Mouse (Mus musculus) intestine, postnatal 0 days (tissue): ENCODE data around the gene Tll2. TPM values are rescaled to one million over a fixed set of nuclear protein-coding genes. Genes with fewer than 3 reads are reported as not detected.

Source experiments
- ATAC-seq: fragments of 200-750 bp; cut with Nextera tagmentation; 2 replicates; pipeline ENCODE4 v1.8.0; 2017; ENCODE audit warnings: mild to moderate bottlenecking, moderate TSS enrichment, moderate library complexity
- H3K27ac ChIP-seq: fragments of 300-500 bp; sonication (generic); 2 replicates; pipeline ENCODE4 v1.5.1; 2014; ENCODE audit warnings: mild to moderate bottlenecking, low read depth, low read length, moderate library complexity
- H3K27me3 ChIP-seq: fragments of 300-500 bp; sonication (generic); replicated peaks from 2 replicates; pipeline ENCODE4 v1.6.1; 2014; ENCODE audit warnings: low read length, mixed read lengths; ENCODE audit not compliant: control insufficient read depth, insufficient read depth
- H3K36me3 ChIP-seq: fragments of 300-500 bp; sonication (generic); 2 replicates; pipeline ENCODE4 v1.6.1; 2014; ENCODE audit warnings: mild to moderate bottlenecking, moderate library complexity; ENCODE audit not compliant: control insufficient read depth, insufficient read depth
- H3K4me1 ChIP-seq: fragments of 300-500 bp; sonication (generic); replicated peaks from 2 replicates; pipeline ENCODE4 v1.6.1; 2014; ENCODE audit warnings: antibody characterized with exemption, low read length, mixed read lengths; ENCODE audit not compliant: control insufficient read depth, insufficient read depth
- H3K4me2 ChIP-seq: fragments of 300-500 bp; sonication (generic); replicated peaks from 2 replicates; pipeline ENCODE4 v1.6.1; 2014; ENCODE audit warnings: low read depth, mild to moderate bottlenecking, moderate library complexity
- H3K4me3 ChIP-seq: fragments of 300-500 bp; sonication (generic); 2 replicates; pipeline ENCODE4 v1.5.1; 2014; ENCODE audit warnings: low read depth, low read length
- H3K9ac ChIP-seq: fragments of 300-500 bp; sonication (generic); 2 replicates; pipeline ENCODE4 v1.6.1; 2014; ENCODE audit warnings: mild to moderate bottlenecking, low read depth, low read length
- H3K9me3 ChIP-seq: fragments of 300-500 bp; sonication (generic); 2 replicates; pipeline ENCODE4 v1.6.1; 2016; ENCODE audit warnings: mixed run types; ENCODE audit not compliant: control insufficient read depth
- CTCF ChIP-seq: sonication (generic); IDR thresholded peaks from 2 replicates; pipeline ENCODE4 v1.5.1; 2016; ENCODE audit warnings: low read depth, mild to moderate bottlenecking, control low read depth, antibody characterized with exemption, moderate library complexity
- WGBS: fragments of 180-500 bp; shearing (Covaris S2); extraction: QIAGEN DNeasy Blood & Tissue Kit; methylation state at CpG from one replicate; pipeline ENCODE4 v1.1.7; 2014; 5-methylcytosine and 5-hydroxymethylcytosine counted together
- polyA plus RNA-seq: library from polyadenylated mRNA; unstranded; fragments of >200 nt; fragmentation: Nextera tagmentation; extraction: Ambion mirVana; gene quantifications from 2 replicates; pipeline ENCODE4 v1.2.1, GENCODE M21; 2015

Tll2 gene
- polyA plus RNA-seq, 1 experiment from 2014 or later = 0.10 TPM

GRCm38 (mm10) chr19:41233698-41234097, 27.1 kb upstream of the Tll2 start:
- WGBS = 89% methylated on average over 4 of the region's 4 CpGs
- no peak for TF ChIP-seq CTCF
- H3K4me2 ChIP-seq = no peak overlapping the region
- no peak overlapping the region for H3K4me3 ChIP-seq
- no peak overlapping the region for H3K9ac ChIP-seq
- H3K36me3 ChIP-seq = peaks cover 71% of the 10 kb centered on the region
- H3K27me3 ChIP-seq = no peaks in the 10 kb centered on the region
- no peaks in the 10 kb centered on the region for H3K4me1 ChIP-seq
- ATAC-seq = no peak
- H3K9me3 ChIP-seq = no peaks in the 10 kb centered on the region
- no peak overlapping the region for H3K27ac ChIP-seq

- no peak overlapping the region for H3K4me3 ChIP-seq
Measured at GRCm38 (mm10) chr19:41208326-41208725, 1.7 kb upstream of the Tll2 start.

GRCm38 (mm10) chr19:41206041-41206810, 409 bp downstream of the Tll2 start:
- H3K9me3 ChIP-seq = no peaks in the 10 kb centered on the region
- no peak overlapping the region for H3K27ac ChIP-seq
- peak overlapping the region; percentile 74 for H3K4me2 ChIP-seq
- under 1% methylated on average over 46 of the region's 46 CpGs for WGBS
- H3K36me3 ChIP-seq = peaks cover 4% of the 10 kb centered on the region; the same call in 1 of the 2 replicates
- H3K4me1 ChIP-seq = 0 out of 2 replicates have a peak, but pooled peaks cover 12% of the 10 kb centered on the region
- peak overlapping the region; percentile 36 for H3K4me3 ChIP-seq
- ATAC-seq = no peak; the same call in 1 of the 2 replicates
- TF ChIP-seq CTCF = no peak
- peaks cover 26% of the 10 kb centered on the region for H3K27me3 ChIP-seq
- H3K9ac ChIP-seq = no peak overlapping the region

More at GRCm38 (mm10) chr19:41208326-41208725, 1.7 kb upstream of the Tll2 start:
- Histone ChIP-seq H3K9me3 (no peaks in the 10 kb centered on the region), H3K36me3 (peaks cover 8% of the 10 kb centered on the region), H3K27ac (no peak overlapping the region), H3K4me1 (0 out of 2 replicates have a peak, but pooled peaks cover 12% of the 10 kb centered on the region), H3K9ac (no peak overlapping the region), H3K4me2 (no peak overlapping the region), H3K27me3 (peaks cover 26% of the 10 kb centered on the region)
- ATAC-seq = no peak
- TF ChIP-seq CTCF = no peak
- 14% methylated on average over 7 of the region's 7 CpGs for WGBS

- peak; percentile 66 for TF ChIP-seq CTCF
- H3K36me3 ChIP-seq = no peaks in the 10 kb centered on the region
- 68% methylated on average over 11 of the region's 11 CpGs for WGBS
- H3K27ac ChIP-seq = no peak overlapping the region
- no peak overlapping the region for H3K4me2 ChIP-seq
- ATAC-seq = no peak
- H3K9me3 ChIP-seq = no peaks in the 10 kb centered on the region
- H3K9ac ChIP-seq = no peak overlapping the region
- 0 out of 2 replicates have a peak, but pooled peaks cover 12% of the 10 kb centered on the region for H3K4me1 ChIP-seq
- peaks cover 26% of the 10 kb centered on the region for H3K27me3 ChIP-seq
- H3K4me3 ChIP-seq = no peak overlapping the region
Measured at GRCm38 (mm10) chr19:41204159-41205081, 2.2 kb downstream of the Tll2 start.

GRCm38 (mm10) chr19:41197606-41198005, 9.0 kb downstream of the Tll2 start:
- no peak overlapping the region for H3K4me2 ChIP-seq
- ATAC-seq = no peak
- no peaks in the 10 kb centered on the region for H3K36me3 ChIP-seq
- no peak overlapping the region for H3K9ac ChIP-seq
- H3K27ac ChIP-seq = no peak overlapping the region
- H3K9me3 ChIP-seq = no peaks in the 10 kb centered on the region
- no peaks in the 10 kb centered on the region for H3K4me1 ChIP-seq
- no peak overlapping the region for H3K4me3 ChIP-seq
- TF ChIP-seq CTCF = no peak
- 82% methylated on average over 12 of the region's 12 CpGs for WGBS
- H3K27me3 ChIP-seq = no peaks in the 10 kb centered on the region; the same call in 1 of the 2 replicates

- H3K9me3 ChIP-seq = no peaks in the 10 kb centered on the region
- no peak for TF ChIP-seq CTCF
- no peak for ATAC-seq
Measured at GRCm38 (mm10) chr19:41193379-41193778, 13.3 kb downstream of the Tll2 start.

More at GRCm38 (mm10) chr19:41193379-41193778, 13.3 kb downstream of the Tll2 start:
- H3K4me1 ChIP-seq = no peaks in the 10 kb centered on the region
- WGBS = 90% methylated on average over 1 of the region's 1 CpGs
- no peak overlapping the region for H3K9ac ChIP-seq
- no peak overlapping the region for H3K4me2 ChIP-seq
- H3K4me3 ChIP-seq = no peak overlapping the region
- H3K36me3 ChIP-seq = no peaks in the 10 kb centered on the region
- no peaks in the 10 kb centered on the region for H3K27me3 ChIP-seq
- no peak overlapping the region for H3K27ac ChIP-seq
